Mouse (Mus musculus): ENCODE measurements at regions not wholly inside any gene's neighbourhood (a gene's known extent, or its start where the extent isn't known, plus 50 kb on each side); places are given as distances from the start of the nearest gene placed in this dataset.

- Histone ChIP-seq H3K36me3 (ENCODE audit: insufficient read depth) (no peaks in the 10 kb centered on the region), H3K9me3 (ENCODE audit: low read length) (peaks cover 6% of the 10 kb centered on the region; the same call in 1 of the 2 replicates), H3K4me3 (ENCODE audit: low read depth, low read length) (no peak overlapping the region), H3K27ac (ENCODE audit: low read depth, low read length) (no peak overlapping the region), H3K4me2 (ENCODE audit: low read depth) (no peak overlapping the region), H3K9ac (no peak overlapping the region), H3K4me1 (ENCODE audit: insufficient read depth) (no peaks in the 10 kb centered on the region), H3K27me3 (ENCODE audit: insufficient read depth, low read length) (no peaks in the 10 kb centered on the region)
- TF ChIP-seq CTCF (IDR thresholded peaks at IDR 0.05; ENCODE audit: low read depth), result no peak
- 94% methylated on average over 1 of the region's 1 CpGs for WGBS
- DNase-seq (no peak), ATAC-seq (no peak)
These were observed 263.3 kb downstream of the Tbc1d1 start for GRCm38 (mm10) chr5:64419395-64419794.

GRCm38 (mm10) chr5:64422787-64423587, 266.9 kb downstream of the Tbc1d1 start:
- peak; percentile 50; the same call in 1 of the 2 replicates for ATAC-seq
- Histone ChIP-seq H3K4me2 (ENCODE audit: low read depth) (no peak overlapping the region), H3K4me1 (ENCODE audit: insufficient read depth) (no peaks in the 10 kb centered on the region), H3K4me3 (ENCODE audit: low read depth, low read length) (no peak overlapping the region), H3K36me3 (ENCODE audit: insufficient read depth) (no peaks in the 10 kb centered on the region), H3K9ac (no peak overlapping the region), H3K27me3 (ENCODE audit: insufficient read depth, low read length) (no peaks in the 10 kb centered on the region), H3K9me3 (ENCODE audit: low read length) (peaks cover 6% of the 10 kb centered on the region; the same call in 1 of the 2 replicates), H3K27ac (ENCODE audit: low read depth, low read length) (no peak overlapping the region)
- 13% methylated on average over 13 of the region's 13 CpGs for WGBS
- TF ChIP-seq CTCF (IDR thresholded peaks at IDR 0.05; ENCODE audit: low read depth), result no peak
- DNase-seq, result peak; percentile 18

GRCm38 (mm10) chr5:64428822-64429221, 272.7 kb downstream of the Tbc1d1 start:
- no peaks in the 10 kb centered on the region for H3K27me3 ChIP-seq (ENCODE audit: insufficient read depth, low read length)
- H3K4me1 ChIP-seq (ENCODE audit: insufficient read depth), result no peaks in the 10 kb centered on the region
- no peak overlapping the region for H3K9ac ChIP-seq
- no peak overlapping the region for H3K27ac ChIP-seq (ENCODE audit: low read depth, low read length)
- DNase-seq (no peak), ATAC-seq (no peak)
- no peaks in the 10 kb centered on the region for H3K36me3 ChIP-seq (ENCODE audit: insufficient read depth)
- no peak for TF ChIP-seq CTCF (IDR thresholded peaks at IDR 0.05; ENCODE audit: low read depth)
- H3K4me2 ChIP-seq (ENCODE audit: low read depth), result no peak overlapping the region
- WGBS, result 84% methylated on average over 8 of the region's 8 CpGs
- no peak overlapping the region for H3K4me3 ChIP-seq (ENCODE audit: low read depth, low read length)
- no peaks in the 10 kb centered on the region for H3K9me3 ChIP-seq (ENCODE audit: low read length)

GRCm38 (mm10) chr5:64430501-64430900, 274.4 kb downstream of the Tbc1d1 start:
- 94% methylated on average over 3 of the region's 3 CpGs for WGBS
- H3K4me2 ChIP-seq (ENCODE audit: low read depth), result no peak overlapping the region
- no peak for ATAC-seq

GRCm38 (mm10) chr5:64431624-64432023, 275.5 kb downstream of the Tbc1d1 start:
- Histone ChIP-seq H3K9ac (no peak overlapping the region), H3K27me3 (ENCODE audit: insufficient read depth, low read length) (no peaks in the 10 kb centered on the region), H3K4me1 (ENCODE audit: insufficient read depth) (no peaks in the 10 kb centered on the region), H3K27ac (ENCODE audit: low read depth, low read length) (no peak overlapping the region), H3K4me3 (ENCODE audit: low read depth, low read length) (no peak overlapping the region), H3K36me3 (ENCODE audit: insufficient read depth) (no peaks in the 10 kb centered on the region), H3K4me2 (ENCODE audit: low read depth) (no peak overlapping the region), H3K9me3 (ENCODE audit: low read length) (no peaks in the 10 kb centered on the region)
- WGBS, result 93% methylated on average over 6 of the region's 6 CpGs
- DNase-seq (no peak), ATAC-seq (no peak)
- TF ChIP-seq CTCF (IDR thresholded peaks at IDR 0.05; ENCODE audit: low read depth), result no peak

More at GRCm38 (mm10) chr5:64430501-64430900, 274.4 kb downstream of the Tbc1d1 start:
- no peaks in the 10 kb centered on the region for H3K36me3 ChIP-seq (ENCODE audit: insufficient read depth)
- no peaks in the 10 kb centered on the region for H3K27me3 ChIP-seq (ENCODE audit: insufficient read depth, low read length)
- TF ChIP-seq CTCF (IDR thresholded peaks at IDR 0.05; ENCODE audit: low read depth), result no peak
- DNase-seq, result no peak
- H3K4me3 ChIP-seq (ENCODE audit: low read depth, low read length), result no peak overlapping the region
- H3K27ac ChIP-seq (ENCODE audit: low read depth, low read length), result no peak overlapping the region
- no peak overlapping the region for H3K9ac ChIP-seq
- no peaks in the 10 kb centered on the region for H3K9me3 ChIP-seq (ENCODE audit: low read length)
- no peaks in the 10 kb centered on the region for H3K4me1 ChIP-seq (ENCODE audit: insufficient read depth)

GRCm38 (mm10) chr5:64433786-64434185, 277.7 kb downstream of the Tbc1d1 start:
- Histone ChIP-seq H3K27me3 (ENCODE audit: insufficient read depth, low read length) (no peaks in the 10 kb centered on the region), H3K4me2 (ENCODE audit: low read depth) (no peak overlapping the region)

GRCm38 (mm10) chr5:64435491-64435890, 279.4 kb downstream of the Tbc1d1 start:
- Histone ChIP-seq H3K4me2 (ENCODE audit: low read depth) (no peak overlapping the region), H3K36me3 (ENCODE audit: insufficient read depth) (no peaks in the 10 kb centered on the region), H3K27me3 (ENCODE audit: insufficient read depth, low read length) (no peaks in the 10 kb centered on the region), H3K9me3 (ENCODE audit: low read length) (no peaks in the 10 kb centered on the region), H3K4me1 (ENCODE audit: insufficient read depth) (no peaks in the 10 kb centered on the region), H3K9ac (no peak overlapping the region), H3K4me3 (ENCODE audit: low read depth, low read length) (no peak overlapping the region), H3K27ac (ENCODE audit: low read depth, low read length) (no peak overlapping the region)
- DNase-seq (no peak), ATAC-seq (no peak)
- TF ChIP-seq CTCF (IDR thresholded peaks at IDR 0.05; ENCODE audit: low read depth), result no peak
- WGBS, result 82% methylated on average over 3 of the region's 3 CpGs

More at GRCm38 (mm10) chr5:64433786-64434185, 277.7 kb downstream of the Tbc1d1 start:
- Histone ChIP-seq H3K9ac (no peak overlapping the region), H3K4me3 (ENCODE audit: low read depth, low read length) (no peak overlapping the region), H3K36me3 (ENCODE audit: insufficient read depth) (no peaks in the 10 kb centered on the region), H3K4me1 (ENCODE audit: insufficient read depth) (no peaks in the 10 kb centered on the region), H3K9me3 (ENCODE audit: low read length) (no peaks in the 10 kb centered on the region), H3K27ac (ENCODE audit: low read depth, low read length) (no peak overlapping the region)
- TF ChIP-seq CTCF (IDR thresholded peaks at IDR 0.05; ENCODE audit: low read depth), result no peak
- 98% methylated on average over 5 of the region's 5 CpGs for WGBS
- ATAC-seq (no peak), DNase-seq (no peak)

All from forebrain, postnatal 0 days (tissue).